Mouse (Mus musculus): Measurements from ENCODE around the gene Prkar1a. TPM values are rescaled to one million over a fixed set of nuclear protein-coding genes. Genes with fewer than 3 reads are reported as not detected.
"Not testable (repeated sequence)": the region's sequence is repeated elsewhere in the genome, so short reads cannot be mapped to it uniquely, and the experiment has no call there.

Prkar1a gene
- total RNA-seq, 2 experiments from 2014 or later, result 72.0 to 93.1 TPM

DNA sequence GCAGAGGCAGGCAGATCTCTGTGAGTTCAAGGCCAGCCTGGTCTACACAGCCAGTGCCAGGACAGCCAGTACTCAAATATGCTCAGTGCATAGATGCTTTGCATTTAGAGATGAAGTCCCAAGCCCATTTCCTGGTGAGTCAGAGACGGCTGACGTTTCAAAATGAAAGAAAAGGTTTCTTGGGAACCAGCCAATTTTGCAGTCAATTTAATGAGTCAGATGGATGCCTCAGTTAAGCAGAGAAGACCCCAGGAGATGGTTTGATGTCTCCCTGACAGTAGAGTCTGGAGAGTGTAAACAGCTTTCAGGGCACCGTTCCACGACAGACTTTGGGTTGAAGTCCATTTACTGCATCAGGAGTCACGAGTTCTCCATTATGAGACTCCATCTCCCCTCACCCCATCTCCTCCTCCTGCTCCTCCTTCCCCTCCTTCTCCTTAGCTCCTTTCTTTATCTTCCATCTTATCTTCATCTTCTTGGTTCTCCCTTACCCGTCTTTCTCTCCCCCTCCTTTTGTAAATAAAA is 13.3 kb upstream of the Prkar1a start:
- no peak for ATAC-seq (replicated peaks; ENCODE audit: low FRiP score, low TSS enrichment, poor library complexity, severe bottlenecking)

- no peak for ATAC-seq (replicated peaks; ENCODE audit: low FRiP score, low TSS enrichment, poor library complexity, severe bottlenecking)
These were observed 7.5 kb upstream of the Prkar1a start for GRCm38 (mm10) chr11:109641498-109642222.

DNA sequence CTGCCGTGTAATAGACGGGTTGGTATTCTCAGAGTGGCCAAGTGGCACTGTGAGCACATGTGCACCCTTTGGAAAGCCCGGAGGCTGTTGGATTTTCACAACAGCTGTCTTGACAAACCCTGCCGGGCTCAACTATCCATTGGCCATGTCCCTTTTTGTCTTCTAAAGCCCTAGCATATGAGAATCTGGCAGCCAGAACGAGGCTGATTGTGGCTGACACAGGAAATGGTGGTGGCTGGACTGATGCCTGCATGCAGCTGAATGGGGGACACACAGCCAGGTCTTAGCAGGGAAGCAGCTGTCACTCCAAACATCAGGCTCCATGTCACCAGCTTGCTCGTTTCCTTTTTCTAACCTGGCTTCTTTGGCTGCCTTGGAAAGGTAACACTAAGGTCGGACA is 695 bp upstream of the Prkar1a start:
- ATAC-seq (replicated peaks; ENCODE audit: low FRiP score, low TSS enrichment, poor library complexity, severe bottlenecking), result no peak

GRCm38 (mm10) chr11:109649975-109650701 is 933 bp downstream of the Prkar1a start:
- peak; percentile 56 for ATAC-seq (replicated peaks; ENCODE audit: low FRiP score, low TSS enrichment, poor library complexity, severe bottlenecking)

DNA sequence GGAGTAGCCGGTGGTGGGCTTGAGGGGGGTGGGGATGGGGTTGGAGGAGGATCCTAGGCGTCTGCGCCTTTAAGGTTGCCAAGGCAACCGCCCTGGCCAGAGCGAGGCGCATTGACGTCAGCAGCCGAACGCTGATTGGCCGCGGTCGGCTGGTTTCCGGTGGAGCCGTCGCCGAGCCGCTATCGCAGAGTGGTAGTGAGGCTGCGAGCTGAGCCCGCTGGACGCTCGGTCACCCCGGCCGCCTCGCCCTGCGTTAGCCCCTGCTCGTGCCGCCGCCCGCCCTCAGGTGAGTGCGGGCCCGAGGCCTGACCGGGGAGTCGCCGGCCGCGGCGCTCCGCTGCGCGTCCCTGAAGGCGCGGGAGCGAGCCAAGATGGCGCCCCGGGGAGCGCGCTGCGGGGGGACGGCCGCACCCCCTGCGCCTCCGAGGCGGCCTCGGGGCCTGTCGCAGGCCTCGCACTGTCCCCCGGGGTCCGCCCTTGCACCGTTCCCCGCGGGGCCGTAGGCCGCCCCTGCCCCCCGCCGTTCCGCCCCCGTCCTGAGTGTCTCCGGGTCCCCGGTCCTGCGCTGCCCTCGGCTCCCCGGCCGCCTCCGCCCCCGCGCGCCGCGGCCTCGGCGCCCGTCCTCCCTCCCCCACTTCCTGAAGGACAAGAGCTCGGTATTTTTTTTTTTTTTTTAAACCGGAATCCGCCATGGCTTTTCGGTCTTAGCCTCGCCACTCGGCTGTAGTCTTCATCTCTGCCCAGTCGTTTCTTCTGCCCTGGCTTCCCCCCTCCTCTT is 1.8 kb downstream of the Prkar1a start:
- peak; percentile 80 for ATAC-seq (replicated peaks; ENCODE audit: low FRiP score, low TSS enrichment, poor library complexity, severe bottlenecking)

DNA sequence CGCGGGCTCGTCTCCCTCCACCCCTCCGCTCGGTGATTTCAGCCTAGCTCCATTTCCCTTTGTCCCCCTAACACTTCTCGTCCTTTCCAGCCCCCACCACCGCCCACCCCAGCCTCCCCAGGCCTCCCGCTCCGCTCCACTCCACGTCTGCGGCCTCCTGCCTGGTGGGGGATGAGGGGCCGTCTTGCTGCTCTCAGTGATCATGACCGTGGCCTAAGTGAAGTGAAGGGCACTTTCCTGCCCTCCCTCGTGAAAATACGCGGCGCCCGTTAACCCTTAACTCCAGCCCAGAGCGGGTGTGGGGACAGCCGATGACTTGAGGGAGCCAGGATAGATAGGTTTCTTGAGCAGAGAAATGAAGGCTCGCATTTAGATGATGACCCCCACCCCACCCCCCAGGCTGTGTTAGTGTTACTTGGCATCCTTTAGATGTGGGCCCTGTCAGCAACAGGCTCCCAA is 2.4 kb downstream of the Prkar1a start:
- ATAC-seq (replicated peaks; ENCODE audit: low FRiP score, low TSS enrichment, poor library complexity, severe bottlenecking), result no peak

- ATAC-seq (replicated peaks; ENCODE audit: low FRiP score, low TSS enrichment, poor library complexity, severe bottlenecking), result peak; percentile 13
These were observed 3.3 kb downstream of the Prkar1a start for GRCm38 (mm10) chr11:109652505-109652904.

GRCm38 (mm10) chr11:109653201-109653600 is 4.0 kb downstream of the Prkar1a start:
- ATAC-seq (replicated peaks; ENCODE audit: low FRiP score, low TSS enrichment, poor library complexity, severe bottlenecking), result no peak

DNA sequence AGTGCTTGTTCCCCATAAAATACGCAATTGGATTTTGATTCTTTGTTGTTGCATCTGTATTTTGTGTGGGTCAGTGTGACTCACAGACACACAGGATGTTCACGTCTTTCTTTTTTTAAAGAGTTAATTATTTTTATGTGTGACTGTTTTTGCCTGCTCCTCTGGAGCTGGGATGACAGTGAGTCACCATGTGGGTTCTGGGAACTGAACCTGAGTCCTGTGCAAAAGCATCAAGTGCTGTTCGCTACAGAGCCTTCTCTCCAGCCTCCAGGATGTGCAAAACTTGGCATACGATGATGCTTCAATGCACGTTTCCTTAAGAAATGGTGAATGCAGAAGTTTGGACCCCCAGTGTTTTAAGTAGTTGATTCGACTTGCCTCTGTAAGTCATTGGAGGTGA is 5.4 kb downstream of the Prkar1a start:
- no peak for ATAC-seq (replicated peaks; ENCODE audit: low FRiP score, low TSS enrichment, poor library complexity, severe bottlenecking)

DNA sequence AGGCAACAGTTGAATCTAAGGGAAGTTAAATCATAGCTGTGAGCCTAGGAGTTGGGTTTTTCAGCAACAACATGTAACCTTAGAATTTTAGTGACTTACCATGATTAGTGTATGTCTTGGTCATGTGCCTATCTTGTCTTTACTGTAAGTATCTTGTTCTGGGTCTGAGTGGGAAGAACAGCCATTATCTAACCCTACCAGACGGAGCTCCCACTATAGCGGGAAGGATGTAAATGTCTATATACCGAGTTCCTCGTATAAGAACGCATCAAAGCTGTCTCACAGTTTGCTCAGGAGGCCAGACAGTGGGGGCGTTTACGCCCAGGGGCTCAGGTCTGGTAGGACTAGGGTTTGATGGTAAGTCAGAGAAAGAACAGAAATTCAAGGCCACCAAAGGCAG is 7.0 kb downstream of the Prkar1a start:
- peak; percentile 86 for ATAC-seq (replicated peaks; ENCODE audit: low FRiP score, low TSS enrichment, poor library complexity, severe bottlenecking)

- not testable (repeated sequence) for ATAC-seq (replicated peaks; ENCODE audit: low FRiP score, low TSS enrichment, poor library complexity, severe bottlenecking)
These were observed 11.3 kb downstream of the Prkar1a start for GRCm38 (mm10) chr11:109660526-109660925.

- no peak for ATAC-seq (replicated peaks; ENCODE audit: low FRiP score, low TSS enrichment, poor library complexity, severe bottlenecking)
These were observed 15.1 kb downstream of the Prkar1a start for GRCm38 (mm10) chr11:109664293-109664692.

GRCm38 (mm10) chr11:109665424-109665823 is 16.2 kb downstream of the Prkar1a start:
- ATAC-seq (replicated peaks; ENCODE audit: low FRiP score, low TSS enrichment, poor library complexity, severe bottlenecking), result no peak

GRCm38 (mm10) chr11:109666411-109666810 is 17.2 kb downstream of the Prkar1a start:
- no peak for ATAC-seq (replicated peaks; ENCODE audit: low FRiP score, low TSS enrichment, poor library complexity, severe bottlenecking)

DNA sequence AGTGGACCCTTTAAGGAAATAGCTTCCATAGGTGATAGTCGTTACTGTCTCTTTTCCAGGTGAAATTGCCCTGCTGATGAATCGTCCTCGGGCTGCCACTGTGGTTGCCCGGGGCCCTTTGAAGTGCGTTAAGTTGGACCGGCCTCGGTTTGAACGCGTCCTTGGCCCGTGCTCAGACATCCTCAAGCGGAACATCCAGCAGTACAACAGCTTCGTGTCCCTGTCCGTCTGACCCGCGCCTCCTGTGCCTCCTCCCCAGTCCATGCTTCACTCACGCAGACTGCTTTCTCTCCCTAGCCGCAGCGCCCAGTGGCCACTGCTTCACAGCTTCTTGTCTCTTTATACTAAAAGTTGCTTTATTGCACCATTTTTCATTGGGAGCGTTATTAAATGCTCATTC is 18.2 kb downstream of the Prkar1a start:
- ATAC-seq (replicated peaks; ENCODE audit: low FRiP score, low TSS enrichment, poor library complexity, severe bottlenecking), result no peak

DNA sequence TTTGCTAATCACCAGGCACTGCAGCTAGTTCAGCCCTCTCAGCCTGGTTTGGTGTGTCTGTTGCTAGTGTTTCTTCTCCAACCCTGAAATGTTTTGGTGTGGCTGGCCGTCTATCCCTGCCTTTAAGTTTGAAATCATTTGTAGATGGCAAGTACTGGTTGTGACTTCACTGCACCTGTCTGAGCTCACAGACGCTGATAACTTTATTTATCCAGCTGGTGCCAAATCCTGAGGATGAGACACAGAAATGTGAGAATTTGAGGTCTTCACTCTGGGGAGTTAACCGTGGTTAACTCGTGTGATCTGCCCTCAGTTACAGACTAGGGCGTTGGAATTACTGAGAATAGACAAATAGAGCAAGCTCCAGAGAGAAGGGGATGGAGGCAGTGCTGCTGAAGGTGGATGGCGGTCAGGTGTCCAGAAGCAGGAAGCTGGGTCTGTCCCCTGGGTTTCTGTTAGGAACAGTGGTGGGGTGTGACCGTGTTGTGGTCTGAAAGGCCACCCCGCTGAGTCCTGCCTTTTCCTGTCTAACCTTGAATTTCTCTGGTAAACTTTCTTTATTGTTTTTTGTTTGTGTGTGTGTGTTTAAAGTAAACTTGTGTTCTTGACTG is 19.0 kb downstream of the Prkar1a start:
- no peak for ATAC-seq (replicated peaks; ENCODE audit: low FRiP score, low TSS enrichment, poor library complexity, severe bottlenecking)

GRCm38 (mm10) chr11:109669149-109669708 is 20.0 kb downstream of the Prkar1a start:
- ATAC-seq (replicated peaks; ENCODE audit: low FRiP score, low TSS enrichment, poor library complexity, severe bottlenecking), result peak; percentile 82

- ATAC-seq (replicated peaks; ENCODE audit: low FRiP score, low TSS enrichment, poor library complexity, severe bottlenecking), result peak; percentile 45
These were observed 21.1 kb downstream of the Prkar1a start for GRCm38 (mm10) chr11:109670026-109670916.

All from megakaryocyte-erythroid progenitor cell, adult 5-6 weeks (primary cell).